Mouse (Mus musculus): Measurements from ENCODE around the gene Ifnlr1. TPM values are rescaled to one million over a fixed set of nuclear protein-coding genes. Genes with fewer than 3 reads are reported as not detected.
"Not testable (repeated sequence)": the region's sequence is repeated elsewhere in the genome, so short reads cannot be mapped to it uniquely, and the experiment has no call there.

Ifnlr1 gene
- polyA plus RNA-seq, 1 experiment from 2014 or later = 1.0 TPM

DNA sequence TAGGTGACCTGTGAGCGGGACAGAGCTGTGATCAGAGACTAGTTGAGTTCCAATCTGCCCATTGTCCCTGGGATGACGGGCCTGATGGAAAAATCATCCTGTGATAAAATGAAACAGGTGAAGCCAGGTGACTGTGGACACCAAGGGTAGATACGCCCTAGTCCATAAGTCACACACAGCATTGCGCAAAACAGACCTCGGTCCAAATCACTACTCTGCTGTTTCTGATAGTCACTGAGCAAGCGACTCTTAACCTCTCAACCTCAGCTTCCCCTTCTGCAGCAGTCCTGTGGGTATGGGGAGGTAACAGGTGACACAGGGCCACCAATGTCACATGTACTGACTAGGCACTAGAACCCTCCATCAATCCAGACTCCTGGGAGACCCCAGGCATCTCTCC, 20.0 kb downstream of the Ifnlr1 start:
- no peak overlapping the region for H3K4me3 ChIP-seq (ENCODE audit: low read length)
- H3K27me3 ChIP-seq (ENCODE audit: insufficient read depth, low read length) = no peaks in the 10 kb centered on the region
- WGBS = 89% methylated on average over 6 of the region's 6 CpGs
- H3K27ac ChIP-seq (ENCODE audit: low read length) = no peak overlapping the region
- H3K9me3 ChIP-seq (ENCODE audit: low read length) = no peaks in the 10 kb centered on the region
- peaks cover 15% of the 10 kb centered on the region; the same call in 1 of the 2 replicates for H3K4me1 ChIP-seq (ENCODE audit: insufficient read depth, low read length)
- H3K9ac ChIP-seq (replicated peaks; ENCODE audit: low read length) = no peak overlapping the region
- no peaks in the 10 kb centered on the region for H3K36me3 ChIP-seq (ENCODE audit: insufficient read depth, low read length)
- no peak for ATAC-seq (ENCODE audit: low FRiP score, low TSS enrichment)
- no peak overlapping the region for H3K4me2 ChIP-seq (replicated peaks; ENCODE audit: low read depth, low read length)

DNA sequence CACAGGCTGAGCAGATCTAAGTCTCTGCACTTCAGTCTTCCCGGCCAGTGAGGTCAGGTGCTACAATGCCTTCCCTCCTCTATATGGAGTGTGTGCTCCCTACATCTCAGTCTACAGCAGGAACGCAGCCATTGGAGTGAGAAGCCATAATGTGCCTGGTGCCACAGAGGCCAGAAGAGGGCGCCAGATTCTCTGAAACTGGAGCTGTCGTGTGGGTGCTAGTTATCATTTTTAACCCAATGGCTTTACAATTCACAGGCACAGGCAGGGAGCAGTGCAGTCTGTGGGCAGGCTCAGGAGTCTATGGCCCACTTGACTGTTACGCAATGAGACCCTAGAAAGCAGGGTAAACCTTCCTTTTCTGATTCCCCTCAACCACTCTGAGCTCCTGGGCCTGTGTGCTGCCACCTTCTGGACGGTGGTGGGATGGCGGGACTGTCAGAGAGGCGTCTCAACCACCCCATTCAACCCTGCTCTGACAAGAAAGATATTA, 23.0 kb downstream of the Ifnlr1 start:
- H3K4me2 ChIP-seq (replicated peaks; ENCODE audit: low read depth, low read length) = peak overlapping the region; percentile 49
- 0 out of 2 replicates have a peak, but pooled peaks cover 8% of the 10 kb centered on the region for H3K4me1 ChIP-seq (ENCODE audit: insufficient read depth, low read length)
- H3K9me3 ChIP-seq (ENCODE audit: low read length) = no peaks in the 10 kb centered on the region
- WGBS = 9% methylated on average over 8 of the region's 8 CpGs
- no peaks in the 10 kb centered on the region for H3K27me3 ChIP-seq (ENCODE audit: insufficient read depth, low read length)
- H3K36me3 ChIP-seq (ENCODE audit: insufficient read depth, low read length) = no peaks in the 10 kb centered on the region
- peak; percentile 82 for ATAC-seq (ENCODE audit: low FRiP score, low TSS enrichment)
- H3K4me3 ChIP-seq (ENCODE audit: low read length) = peak overlapping the region; percentile 26
- no peak overlapping the region for H3K9ac ChIP-seq (replicated peaks; ENCODE audit: low read length)
- no peak overlapping the region for H3K27ac ChIP-seq (ENCODE audit: low read length)

DNA sequence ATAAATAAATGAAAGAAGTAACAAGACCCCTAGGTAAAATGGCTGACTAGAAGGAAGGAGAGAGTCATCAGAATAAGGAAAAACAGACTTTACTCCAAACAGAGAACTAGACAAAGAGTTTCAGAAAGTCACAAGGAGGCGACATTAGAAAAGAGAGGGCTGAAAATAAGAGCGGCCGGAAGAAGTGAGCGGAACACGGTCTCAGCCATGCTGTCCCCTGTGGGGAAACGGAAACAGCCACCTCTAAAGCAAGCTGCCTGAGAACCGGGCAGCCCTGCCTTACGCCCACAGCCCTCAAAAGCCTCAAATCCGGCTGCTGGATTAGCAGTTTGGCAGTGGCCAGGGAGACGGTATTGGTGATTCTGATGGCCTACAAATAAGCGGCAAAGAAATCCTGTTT, 23.5 kb downstream of the Ifnlr1 start:
- H3K9me3 ChIP-seq (ENCODE audit: low read length) = no peaks in the 10 kb centered on the region
- whole genome bisulfite sequencing = 74% methylated on average over 11 of the region's 11 CpGs
- no peaks in the 10 kb centered on the region for H3K27me3 ChIP-seq (ENCODE audit: insufficient read depth, low read length)
- ATAC-seq (ENCODE audit: low FRiP score, low TSS enrichment) = no peak
- no peak overlapping the region for H3K27ac ChIP-seq (ENCODE audit: low read length)
- no peak overlapping the region for H3K9ac ChIP-seq (replicated peaks; ENCODE audit: low read length)
- 0 out of 2 replicates have a peak, but pooled peaks cover 4% of the 10 kb centered on the region for H3K4me1 ChIP-seq (ENCODE audit: insufficient read depth, low read length)
- no peak overlapping the region for H3K4me2 ChIP-seq (replicated peaks; ENCODE audit: low read depth, low read length)
- no peaks in the 10 kb centered on the region for H3K36me3 ChIP-seq (ENCODE audit: insufficient read depth, low read length)
- H3K4me3 ChIP-seq (ENCODE audit: low read length) = no peak overlapping the region

DNA sequence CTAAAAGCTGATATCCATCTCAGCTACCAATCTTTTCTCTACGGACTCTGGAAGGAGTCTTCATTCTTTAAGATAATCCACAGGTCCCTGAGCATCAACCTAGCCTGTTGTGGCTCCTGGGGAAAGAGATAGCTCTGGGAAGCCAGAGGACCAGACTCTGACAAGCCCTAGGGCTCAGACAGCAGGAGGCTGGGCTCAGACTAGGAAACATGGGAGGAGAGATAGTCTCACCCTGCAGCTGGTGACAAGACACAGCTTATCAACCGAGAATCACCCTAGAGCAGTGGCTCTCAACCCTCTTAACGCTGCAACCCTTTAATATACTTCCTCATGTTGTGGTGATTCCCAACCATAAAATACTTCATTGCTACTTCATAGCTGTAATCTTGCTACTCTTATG, 24.3 kb downstream of the Ifnlr1 start:
- no peak for ATAC-seq (ENCODE audit: low FRiP score, low TSS enrichment)
- Histone ChIP-seq H3K4me2 (replicated peaks; ENCODE audit: low read depth, low read length) (no peak overlapping the region), H3K4me1 (ENCODE audit: insufficient read depth, low read length) (0 out of 2 replicates have a peak, but pooled peaks cover 3% of the 10 kb centered on the region), H3K9ac (replicated peaks; ENCODE audit: low read length) (no peak overlapping the region), H3K36me3 (ENCODE audit: insufficient read depth, low read length) (no peaks in the 10 kb centered on the region), H3K4me3 (ENCODE audit: low read length) (no peak overlapping the region), H3K9me3 (ENCODE audit: low read length) (no peaks in the 10 kb centered on the region), H3K27ac (ENCODE audit: low read length) (no peak overlapping the region), H3K27me3 (ENCODE audit: insufficient read depth, low read length) (no peaks in the 10 kb centered on the region)
- WGBS = 84% methylated on average over 3 of the region's 3 CpGs

DNA sequence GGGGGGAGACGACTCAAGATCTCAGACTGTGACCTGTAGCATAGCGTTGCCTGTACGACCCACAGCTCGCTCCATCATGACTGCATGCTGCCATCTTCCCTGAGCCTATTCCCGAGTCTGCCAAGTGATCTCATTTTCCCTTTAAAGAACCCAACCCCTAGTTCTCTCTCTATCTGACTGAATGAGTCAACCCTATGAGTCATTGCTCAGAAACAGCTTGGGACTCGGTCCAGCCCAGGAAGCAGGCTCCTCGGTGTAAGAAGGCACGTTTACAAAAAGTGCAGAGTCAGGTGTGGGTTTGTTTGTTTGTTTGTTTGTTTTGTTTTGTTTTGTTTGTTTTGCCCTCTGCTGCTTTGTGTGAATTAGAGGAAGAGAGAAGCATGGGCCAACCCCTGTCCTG, 28.7 kb downstream of the Ifnlr1 start:
- Histone ChIP-seq H3K27me3 (ENCODE audit: insufficient read depth, low read length) (no peaks in the 10 kb centered on the region), H3K36me3 (ENCODE audit: insufficient read depth, low read length) (no peaks in the 10 kb centered on the region), H3K27ac (ENCODE audit: low read length) (no peak overlapping the region), H3K4me3 (ENCODE audit: low read length) (no peak overlapping the region), H3K4me1 (ENCODE audit: insufficient read depth, low read length) (no peaks in the 10 kb centered on the region), H3K9me3 (ENCODE audit: low read length) (no peaks in the 10 kb centered on the region), H3K4me2 (replicated peaks; ENCODE audit: low read depth, low read length) (no peak overlapping the region), H3K9ac (replicated peaks; ENCODE audit: low read length) (no peak overlapping the region)
- no peak for ATAC-seq (ENCODE audit: low FRiP score, low TSS enrichment)
- WGBS = 78% methylated on average over 8 of the region's 8 CpGs

DNA sequence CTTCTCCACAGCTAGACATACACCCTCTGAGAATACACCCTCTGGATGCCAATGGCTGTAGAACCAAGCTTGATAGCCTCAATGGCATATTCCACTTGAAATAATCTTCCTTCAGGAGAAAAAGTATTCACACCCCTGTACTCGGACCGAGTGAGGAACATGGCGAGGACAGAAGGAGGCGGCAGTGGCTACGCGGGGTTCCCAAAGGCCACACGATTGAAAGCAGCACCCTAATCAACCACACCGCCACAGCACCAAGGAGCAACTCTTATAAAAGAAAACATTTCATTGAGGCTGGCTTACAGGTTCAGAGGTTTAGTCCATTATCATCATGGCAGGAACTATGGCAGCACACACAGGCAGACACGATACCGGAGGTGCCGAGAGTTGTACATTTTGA, 30.4 kb downstream of the Ifnlr1 start:
- not testable (repeated sequence) for H3K4me1 ChIP-seq (ENCODE audit: insufficient read depth, low read length); H3K9ac ChIP-seq (replicated peaks; ENCODE audit: low read length); H3K27ac ChIP-seq (ENCODE audit: low read length); H3K27me3 ChIP-seq (ENCODE audit: insufficient read depth, low read length); H3K4me2 ChIP-seq (replicated peaks; ENCODE audit: low read depth, low read length); ATAC-seq (ENCODE audit: low FRiP score, low TSS enrichment); H3K36me3 ChIP-seq (ENCODE audit: insufficient read depth, low read length); H3K4me3 ChIP-seq (ENCODE audit: low read length); H3K9me3 ChIP-seq (ENCODE audit: low read length)
- WGBS = 96% methylated on average over 11 of the region's 11 CpGs

DNA sequence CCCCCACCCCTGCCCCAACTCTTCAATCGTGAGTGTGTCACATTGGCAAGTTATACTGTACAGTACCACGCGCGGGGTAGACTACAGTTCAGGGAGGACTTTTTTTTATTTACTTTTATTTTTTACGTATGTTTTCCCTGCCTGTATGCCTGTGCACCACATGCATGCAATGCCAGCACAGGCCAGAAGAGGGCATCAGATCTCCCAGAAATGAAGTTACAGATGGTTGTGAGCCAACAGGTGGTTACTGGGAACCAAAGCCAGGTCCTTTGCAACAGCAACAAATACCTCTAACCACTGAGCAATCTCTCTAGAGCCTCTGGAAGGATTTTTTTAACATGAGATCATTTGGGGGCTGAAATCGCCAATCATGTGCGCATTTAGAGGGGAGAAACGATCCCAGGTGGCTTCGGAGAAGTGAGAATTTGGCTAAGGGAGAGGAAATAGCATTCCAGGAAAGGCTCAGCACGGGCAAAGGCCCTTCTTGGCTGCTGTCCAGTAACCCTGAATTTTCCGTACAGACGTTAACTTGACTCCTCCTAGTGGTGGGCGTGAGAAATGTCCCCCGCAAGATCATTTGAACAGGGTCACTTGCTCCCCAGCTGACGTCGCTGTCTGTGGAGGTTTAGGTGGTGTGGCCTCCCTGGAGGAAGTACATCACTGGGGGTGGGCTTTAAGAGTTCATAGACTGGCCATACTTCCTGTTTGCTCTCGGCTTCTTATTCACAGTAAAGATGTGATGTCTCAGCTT, 36.6 kb downstream of the Ifnlr1 start:
- peaks cover 7% of the 10 kb centered on the region for H3K9me3 ChIP-seq (ENCODE audit: low read length)
- H3K9ac ChIP-seq (replicated peaks; ENCODE audit: low read length) = no peak overlapping the region
- no peaks in the 10 kb centered on the region for H3K27me3 ChIP-seq (ENCODE audit: insufficient read depth, low read length)
- no peaks in the 10 kb centered on the region for H3K4me1 ChIP-seq (ENCODE audit: insufficient read depth, low read length)
- H3K4me2 ChIP-seq (replicated peaks; ENCODE audit: low read depth, low read length) = no peak overlapping the region
- no peak overlapping the region for H3K4me3 ChIP-seq (ENCODE audit: low read length)
- WGBS = 76% methylated on average over 17 of the region's 17 CpGs
- no peaks in the 10 kb centered on the region for H3K36me3 ChIP-seq (ENCODE audit: insufficient read depth, low read length)
- ATAC-seq (ENCODE audit: low FRiP score, low TSS enrichment) = no peak
- no peak overlapping the region for H3K27ac ChIP-seq (ENCODE audit: low read length)

DNA sequence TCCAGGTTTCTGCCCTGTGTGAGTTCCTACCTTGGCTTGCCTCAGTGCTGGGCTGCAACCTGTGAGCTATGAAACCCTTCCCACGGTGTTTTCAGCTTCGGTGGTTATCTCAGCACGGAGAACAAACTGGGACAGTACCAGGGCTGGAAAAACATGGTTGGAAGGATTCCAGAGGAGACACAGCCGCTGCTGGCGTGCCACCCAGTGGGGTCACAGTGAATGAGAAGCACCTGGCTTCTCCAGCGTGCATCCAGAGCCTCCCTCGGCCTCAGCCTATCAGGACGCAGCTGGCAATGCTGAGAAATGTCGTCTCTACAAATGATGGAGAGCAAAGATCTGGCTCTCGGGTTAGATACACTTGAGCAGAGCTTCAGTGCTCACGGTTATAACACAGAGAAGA, 40.3 kb downstream of the Ifnlr1 start:
- Histone ChIP-seq H3K9me3 (ENCODE audit: low read length) (peaks cover 7% of the 10 kb centered on the region), H3K27me3 (ENCODE audit: insufficient read depth, low read length) (no peaks in the 10 kb centered on the region), H3K9ac (replicated peaks; ENCODE audit: low read length) (no peak overlapping the region), H3K4me2 (replicated peaks; ENCODE audit: low read depth, low read length) (no peak overlapping the region), H3K27ac (ENCODE audit: low read length) (no peak overlapping the region), H3K36me3 (ENCODE audit: insufficient read depth, low read length) (no peaks in the 10 kb centered on the region), H3K4me3 (ENCODE audit: low read length) (no peak overlapping the region), H3K4me1 (ENCODE audit: insufficient read depth, low read length) (no peaks in the 10 kb centered on the region)
- no peak for ATAC-seq (ENCODE audit: low FRiP score, low TSS enrichment)
- 57% methylated on average over 11 of the region's 11 CpGs for WGBS

DNA sequence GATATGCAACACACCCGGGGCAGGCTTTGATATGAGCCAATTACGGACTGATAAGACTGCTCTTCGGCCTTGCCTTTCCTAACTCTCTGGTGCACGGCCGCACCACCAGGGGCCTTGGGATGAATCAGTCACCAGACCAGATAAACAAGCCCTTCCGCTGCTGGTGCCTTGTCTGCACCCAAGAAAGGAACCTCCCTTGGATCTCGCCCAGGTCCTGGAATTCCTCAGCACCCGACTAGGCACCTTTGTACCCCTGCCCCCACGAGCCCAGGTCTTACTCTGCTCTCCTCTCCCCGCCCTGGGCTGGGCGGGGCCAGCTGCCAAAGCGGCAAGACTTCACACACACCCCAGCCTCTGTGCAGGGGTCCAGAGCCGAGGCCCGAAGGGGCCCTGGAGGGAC, 41.7 kb downstream of the Ifnlr1 start, which contains the start of gene Il22ra1:
TSS of gene Il22ra1 (plus strand) at position 356 of the 400 bp plus-strand sequence.
- Histone ChIP-seq H3K4me1 (ENCODE audit: insufficient read depth, low read length) (no peaks in the 10 kb centered on the region), H3K4me3 (ENCODE audit: low read length) (no peak within 1 kb of the TSS), H3K9me3 (ENCODE audit: low read length) (peaks cover 4% of the 10 kb centered on the region), H3K36me3 (ENCODE audit: insufficient read depth, low read length) (no peaks in the 10 kb centered on the region), H3K4me2 (replicated peaks; ENCODE audit: low read depth, low read length) (0 out of 2 replicates have a peak within 1 kb of the TSS, but pooled peaks have one; percentile 8), H3K27ac (ENCODE audit: low read length) (no peak within 1 kb of the TSS), H3K27me3 (ENCODE audit: insufficient read depth, low read length) (no peaks in the 10 kb centered on the region), H3K9ac (replicated peaks; ENCODE audit: low read length) (peak within 1 kb of the TSS; percentile 44)
- ATAC-seq (ENCODE audit: low FRiP score, low TSS enrichment) = no peak
- WGBS = 45% methylated on average over 14 of the region's 14 CpGs

DNA sequence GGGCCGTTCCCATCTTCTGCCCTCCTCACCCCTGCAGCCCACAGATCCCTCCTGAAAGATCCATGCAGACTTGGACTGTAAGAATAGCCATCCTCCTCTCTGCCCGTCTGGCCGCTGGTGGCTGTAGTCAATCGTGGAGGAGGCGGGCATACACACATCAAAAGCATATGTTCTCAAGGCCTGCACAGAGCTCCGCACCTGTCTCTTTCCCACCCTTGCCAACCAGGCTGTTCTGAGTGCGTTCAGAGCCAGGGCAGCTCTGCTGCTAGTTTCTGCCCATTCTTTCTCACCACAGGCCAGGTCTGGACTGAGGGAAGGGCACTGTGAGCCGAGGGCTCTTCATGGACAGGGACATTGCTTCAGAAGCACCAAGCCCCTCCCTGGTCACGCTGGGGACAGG, 44.1 kb downstream of the Ifnlr1 start:
- H3K36me3 ChIP-seq (ENCODE audit: insufficient read depth, low read length) = no peaks in the 10 kb centered on the region
- H3K27ac ChIP-seq (ENCODE audit: low read length) = no peak overlapping the region
- ATAC-seq (ENCODE audit: low FRiP score, low TSS enrichment) = no peak
- WGBS = 65% methylated on average over 9 of the region's 9 CpGs
- no peaks in the 10 kb centered on the region for H3K27me3 ChIP-seq (ENCODE audit: insufficient read depth, low read length)
- H3K9me3 ChIP-seq (ENCODE audit: low read length) = peaks cover 7% of the 10 kb centered on the region; the same call in 1 of the 2 replicates
- no peak overlapping the region for H3K4me3 ChIP-seq (ENCODE audit: low read length)
- no peaks in the 10 kb centered on the region for H3K4me1 ChIP-seq (ENCODE audit: insufficient read depth, low read length)
- no peak overlapping the region for H3K9ac ChIP-seq (replicated peaks; ENCODE audit: low read length)
- H3K4me2 ChIP-seq (replicated peaks; ENCODE audit: low read depth, low read length) = no peak overlapping the region
